Mouse (Mus musculus) liver, adult (tissue): Measurements from ENCODE around the gene Bap1.

ENCODE experiments used
- GATA4 ChIP-seq: IDR thresholded peaks from 2 replicates; pipeline ENCODE4 v1.6.1; 2014; ENCODE audit warnings: mild to moderate bottlenecking, low read length; ENCODE audit not compliant: insufficient replicate concordance

The Bap1 gene

GRCm38 (mm10) chr14:31258476-31259050 lies 7.3 kb downstream of the Bap1 start:
- TF ChIP-seq GATA4 = no peak

GRCm38 (mm10) chr14:31260374-31260773 lies 9.1 kb downstream of the Bap1 start:
- no peak for TF ChIP-seq GATA4

GRCm38 (mm10) chr14:31260932-31261331 lies 9.7 kb downstream of the Bap1 start:
- no peak for TF ChIP-seq GATA4

DNA sequence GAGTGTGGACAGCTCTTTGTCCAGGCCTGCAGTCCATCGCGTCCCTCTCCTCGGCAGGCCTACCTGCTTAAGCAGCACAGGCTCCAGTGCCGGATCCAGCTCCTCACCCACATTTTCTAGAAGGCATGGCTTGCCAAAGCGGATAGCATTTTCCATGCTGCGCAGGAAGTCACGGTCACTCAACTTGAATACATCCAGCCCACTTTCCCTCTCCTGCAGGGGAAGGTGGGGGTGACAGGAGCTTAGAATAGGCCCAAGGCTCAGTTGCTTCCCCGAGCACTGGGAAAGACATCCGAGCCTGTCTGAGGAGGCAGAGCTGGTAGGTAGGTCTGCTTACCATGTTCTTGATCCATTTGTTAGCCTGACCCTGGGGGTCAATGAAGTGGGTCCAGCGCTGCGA lies 16.4 kb downstream of the Bap1 start:
- no peak for TF ChIP-seq GATA4

GRCm38 (mm10) chr14:31268301-31269001 lies 17.2 kb downstream of the Bap1 start:
- no peak for TF ChIP-seq GATA4

- no peak for TF ChIP-seq GATA4
These were observed 18.3 kb downstream of the Bap1 start for GRCm38 (mm10) chr14:31269456-31270100.

DNA sequence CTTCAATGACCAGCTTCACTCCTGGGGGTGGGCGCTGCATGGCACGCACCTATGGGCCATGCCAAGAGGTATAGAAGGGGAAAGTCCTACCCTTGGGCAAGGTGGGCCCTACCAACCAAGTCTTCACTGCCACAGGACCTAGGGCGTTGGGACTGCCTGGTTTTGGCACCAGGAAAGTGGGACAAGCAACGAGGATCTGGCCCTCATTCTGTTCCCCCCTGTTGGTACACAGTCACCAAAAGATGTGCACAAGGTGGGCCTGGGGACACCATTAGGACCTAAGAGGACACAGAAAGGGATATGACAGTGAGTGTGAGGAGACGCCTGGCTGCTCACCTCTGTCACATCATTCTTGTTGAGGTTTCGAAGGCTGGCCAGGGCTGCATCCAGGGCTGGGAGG lies 19.9 kb downstream of the Bap1 start:
- TF ChIP-seq GATA4 = no peak

DNA sequence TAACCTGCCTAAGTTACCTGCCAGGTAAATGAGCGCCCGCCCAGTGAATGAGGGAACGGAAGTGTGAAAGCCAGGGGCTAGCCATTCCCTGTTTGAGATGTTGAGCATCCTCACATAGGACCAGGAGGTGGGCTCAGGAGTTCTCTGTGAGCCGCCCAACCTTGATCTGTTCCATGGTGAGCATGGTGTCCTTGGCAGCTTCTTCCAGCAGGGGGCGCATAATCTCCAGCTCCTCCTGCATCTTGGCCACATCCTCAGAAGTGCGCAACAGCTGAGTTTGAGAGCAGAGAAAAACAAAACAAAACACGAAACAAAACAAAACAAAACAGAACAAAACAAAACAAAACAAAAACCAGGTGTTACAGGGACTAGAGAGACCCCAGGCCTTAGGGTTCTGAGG lies 20.9 kb downstream of the Bap1 start:
- no peak for TF ChIP-seq GATA4

- no peak for TF ChIP-seq GATA4
These were observed 34.5 kb downstream of the Bap1 start for GRCm38 (mm10) chr14:31285728-31286127.
